Mouse (Mus musculus) left cerebral cortex, postnatal 36 days (tissue): Measurements from ENCODE around the gene Msmp. TPM values are rescaled to one million over a fixed set of nuclear protein-coding genes. Genes with fewer than 3 reads are reported as not detected.
"Not testable (repeated sequence)": the region's sequence is repeated elsewhere in the genome, so short reads cannot be mapped to it uniquely, and the experiment has no call there.

ENCODE experiments used
- DNase-seq, 2 experiments: peaks; one replicate each; pipeline ENCODE4 v3.0.0; 2021 to 2022; ENCODE audit warnings: low spot score in 2 of 2, mixed read lengths in 1 of 2
- intact Hi-C: fragments of 180-260 bp; cut with DNase I; formaldehyde crosslinking; loops from one replicate; pipeline ENCODE4 v1.15.1; 2025
- total RNA-seq, 2 experiments: library from RNA; stranded (reverse); gene quantifications; 2 replicates each; pipeline ENCODE4 v1.2.3; 2021

The Msmp gene
- total RNA-seq, 2 experiments from 2014 or later = not detected

- intact Hi-C loops = no loop called here
Observed at GRCm38 (mm10) chr4:43598650-43599380, 14.5 kb upstream of the Msmp start.

GRCm38 (mm10) chr4:43598200-43598599 lies 13.9 kb upstream of the Msmp start:
- intact Hi-C loops = no loop called here
- no peak for DNase-seq

More at GRCm38 (mm10) chr4:43598650-43599380, 14.5 kb upstream of the Msmp start:
- DNase-seq = no peak

- intact Hi-C loops, DNase-seq: not testable (repeated sequence)
Observed at GRCm38 (mm10) chr4:43596597-43596996, 12.3 kb upstream of the Msmp start.

GRCm38 (mm10) chr4:43593453-43593852 lies 9.2 kb upstream of the Msmp start:
- intact Hi-C loops = no loop called here
- no peak for DNase-seq

GRCm38 (mm10) chr4:43591961-43592360 lies 7.7 kb upstream of the Msmp start:
- DNase-seq = no peak
- intact Hi-C loops = no loop called here

GRCm38 (mm10) chr4:43591543-43591942 lies 7.2 kb upstream of the Msmp start:
- intact Hi-C loops = no loop called here
- DNase-seq = no peak

GRCm38 (mm10) chr4:43587681-43588080 lies 3.4 kb upstream of the Msmp start:
- DNase-seq = no peak
- intact Hi-C loops = no loop called here

GRCm38 (mm10) chr4:43586411-43586810 lies 2.1 kb upstream of the Msmp start:
- intact Hi-C loops = no loop called here
- DNase-seq = no peak

GRCm38 (mm10) chr4:43585682-43586081 lies 1.4 kb upstream of the Msmp start:
- intact Hi-C loops = no loop called here
- no peak for DNase-seq

GRCm38 (mm10) chr4:43583421-43583820 lies 873 bp downstream of the Msmp start:
- intact Hi-C loops = no loop called here
- no peak for DNase-seq

GRCm38 (mm10) chr4:43582241-43582640 lies 2.1 kb downstream of the Msmp start:
- intact Hi-C loops = no loop called here
- no peak for DNase-seq

GRCm38 (mm10) chr4:43581381-43581780 lies 2.9 kb downstream of the Msmp start:
- no peak for DNase-seq
- intact Hi-C loops = no loop called here

GRCm38 (mm10) chr4:43580721-43581120 lies 3.6 kb downstream of the Msmp start:
- intact Hi-C loops = no loop called here
- no peak for DNase-seq

- no peak for DNase-seq
- intact Hi-C loops = loop anchor here (2.0 kb wide), 1 partner anchor 17 kb away; the partner anchor contains the start of genes Creb3 and Tln1
Observed at GRCm38 (mm10) chr4:43579731-43580130, 4.6 kb downstream of the Msmp start.

GRCm38 (mm10) chr4:43579256-43579655 lies 5.0 kb downstream of the Msmp start:
- DNase-seq = no peak
- intact Hi-C loops = loop anchor here (2.0 kb wide), 1 partner anchor 16 kb away; the partner anchor contains the start of genes Creb3 and Tln1

- intact Hi-C loops = loop anchor here (2.0 kb wide), 1 partner anchor 16 kb away; the partner anchor contains the start of genes Creb3 and Tln1
Observed at GRCm38 (mm10) chr4:43578376-43579204, 5.7 kb downstream of the Msmp start, which contains the start of the genes Rgp1 and Gba2. Rgp1 (plus strand) TSS chr4:43578715. Gba2 (minus strand) TSS chr4:43578873.

GRCm38 (mm10) chr4:43577237-43577881 lies 6.9 kb downstream of the Msmp start:
- intact Hi-C loops = no loop called here
- no peak for DNase-seq

More at GRCm38 (mm10) chr4:43578376-43579204, 5.7 kb downstream of the Msmp start, which contains the start of the genes Rgp1 and Gba2:
- peak; percentile 90 to 92 for DNase-seq

GRCm38 (mm10) chr4:43575356-43575755 lies 8.9 kb downstream of the Msmp start:
- no peak for DNase-seq
- intact Hi-C loops = no loop called here

GRCm38 (mm10) chr4:43573561-43573960 lies 10.7 kb downstream of the Msmp start:
- intact Hi-C loops = no loop called here
- no peak for DNase-seq
